Mouse (Mus musculus): ENCODE data around the gene Npc1l1. TPM values are rescaled to one million over a fixed set of nuclear protein-coding genes. Genes with fewer than 3 reads are reported as not detected.

The Npc1l1 gene
- not detected in 2 replicates for polyA plus RNA-seq (2012; ENCODE audit: insufficient read depth, insufficient read length, low replicate concordance, missing spikeins)

DNA sequence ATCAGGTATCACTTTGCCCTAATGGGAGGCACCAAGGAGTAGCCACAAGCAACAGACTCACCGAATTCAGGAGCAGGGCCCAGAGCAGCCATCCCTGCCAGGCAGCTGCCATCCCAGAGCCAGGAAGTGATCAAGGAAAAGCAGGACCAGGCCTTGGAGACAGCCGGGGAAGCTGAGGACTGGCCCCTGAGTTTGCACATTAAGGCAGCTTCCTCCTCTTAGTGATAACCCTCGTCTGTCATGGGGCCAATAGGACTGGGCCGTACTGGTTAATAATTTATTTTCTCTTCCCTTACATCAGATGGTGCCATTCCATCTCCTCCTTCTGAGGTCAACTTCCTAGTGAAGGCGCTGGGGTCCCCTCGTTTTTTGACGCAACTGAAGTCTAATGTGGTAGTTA, at the start of gene Npc1l1:
TSS of gene Npc1l1 (minus strand) at position 132 of the 400 bp plus-strand sequence.
- no peak within 1 kb of the TSS for H3K4me3 ChIP-seq (ENCODE audit: insufficient read depth, low read depth, low read length)
- no peak for TF ChIP-seq CTCF (IDR thresholded peaks at IDR 0.05; ENCODE audit: insufficient read depth, low read depth, low read length)
- no peak for TF ChIP-seq POLR2A (IDR thresholded peaks at IDR 0.05; ENCODE audit: insufficient read depth, low read depth, low read length)
- WGBS: 87% methylated on average over 7 of the region's 7 CpGs
- H3K27ac ChIP-seq (ENCODE audit: insufficient read depth, low read depth, low read length): no peak within 1 kb of the TSS
- no peaks in the 10 kb centered on the region for H3K4me1 ChIP-seq (ENCODE audit: control insufficient read depth, insufficient read depth, low read length)

DNA sequence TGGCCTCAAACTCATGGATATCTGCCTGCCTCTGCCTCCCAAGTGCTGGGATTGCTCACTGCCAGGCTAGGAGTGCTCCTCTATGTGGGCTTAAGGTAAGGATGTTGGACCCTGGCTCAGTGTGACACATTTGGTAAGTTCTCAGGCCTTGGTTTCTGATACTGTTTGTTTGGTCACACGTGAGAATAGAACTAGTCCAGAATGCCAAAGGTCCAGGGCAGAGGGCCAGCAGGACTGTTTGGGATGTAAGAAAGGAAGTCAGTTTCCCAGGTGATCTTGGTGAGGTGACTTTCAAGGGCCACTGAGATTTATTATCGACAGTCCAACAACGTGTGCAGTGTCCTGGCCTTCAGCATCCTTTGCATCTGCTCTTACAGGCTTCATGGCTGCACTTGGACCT, 46.5 kb upstream of the Npc1l1 start:
- TF ChIP-seq POLR2A (IDR thresholded peaks at IDR 0.05; ENCODE audit: insufficient read depth, low read depth, low read length) (no peak), CTCF (IDR thresholded peaks at IDR 0.05; ENCODE audit: insufficient read depth, low read depth, low read length) (no peak)
- H3K4me3 ChIP-seq (ENCODE audit: insufficient read depth, low read depth, low read length): no peak overlapping the region
- WGBS: 59% methylated on average over 3 of the region's 3 CpGs

GRCm38 (mm10) chr11:6275094-6275484, 45.1 kb upstream of the Npc1l1 start:
- H3K4me1 ChIP-seq (ENCODE audit: control insufficient read depth, insufficient read depth, low read length): peaks cover 5% of the 10 kb centered on the region; the same call in 1 of the 2 replicates
- H3K27ac ChIP-seq (ENCODE audit: insufficient read depth, low read depth, low read length): peak overlapping the region; percentile 68
- TF ChIP-seq CTCF (IDR thresholded peaks at IDR 0.05; ENCODE audit: insufficient read depth, low read depth, low read length): no peak
- H3K4me3 ChIP-seq (ENCODE audit: insufficient read depth, low read depth, low read length): peak overlapping the region; percentile 84
- 19% methylated on average over 7 of the region's 7 CpGs for WGBS

More for the DNA sequence above, 46.5 kb upstream of the Npc1l1 start:
- H3K27ac ChIP-seq (ENCODE audit: insufficient read depth, low read depth, low read length): no peak overlapping the region
- peaks cover 5% of the 10 kb centered on the region; the same call in 1 of the 2 replicates for H3K4me1 ChIP-seq (ENCODE audit: control insufficient read depth, insufficient read depth, low read length)

DNA sequence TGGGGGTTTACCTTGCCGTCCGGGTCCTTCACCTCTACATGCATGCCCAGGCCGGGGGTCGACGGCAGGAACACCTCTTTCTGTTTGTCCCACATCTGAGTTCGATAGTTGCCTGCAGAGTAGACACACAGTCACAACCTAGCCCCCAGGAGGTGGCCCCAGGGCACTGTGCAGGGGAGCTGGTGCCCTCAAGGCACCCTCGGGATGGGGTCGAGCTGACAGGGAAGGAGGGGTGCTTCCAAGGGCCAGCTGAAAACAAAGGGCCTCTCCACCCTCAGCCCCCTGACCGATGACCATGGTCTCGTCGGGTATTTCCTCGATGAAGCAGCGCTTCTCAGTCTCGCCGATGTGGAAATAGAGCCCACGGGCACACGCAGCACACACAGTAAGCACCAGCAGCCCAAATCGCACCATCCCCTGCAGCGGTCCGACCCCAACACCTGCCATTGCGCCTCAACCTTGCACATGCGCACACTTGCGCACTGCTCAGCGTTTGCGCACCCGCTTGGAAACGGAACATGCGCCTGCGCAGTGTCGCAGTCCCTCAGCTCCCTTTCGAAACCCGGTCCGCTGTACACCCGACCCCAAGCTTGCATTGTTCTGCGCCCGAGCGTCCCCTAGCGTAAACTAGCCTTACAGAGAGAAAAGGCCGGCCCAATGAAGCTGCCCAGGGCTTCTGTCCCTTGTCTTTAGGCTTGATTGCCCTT, 44.6 kb upstream of the Npc1l1 start, which contains the start of gene Tmed4:
TSS of gene Tmed4 (minus strand) at position 484 of the 707 bp plus-strand sequence.
- under 1% methylated on average over 39 of the region's 39 CpGs for WGBS
- Histone ChIP-seq H3K4me3 (ENCODE audit: insufficient read depth, low read depth, low read length) (peak within 1 kb of the TSS; percentile 84), H3K4me1 (ENCODE audit: control insufficient read depth, insufficient read depth, low read length) (peaks cover 5% of the 10 kb centered on the region; the same call in 1 of the 2 replicates), H3K27ac (ENCODE audit: insufficient read depth, low read depth, low read length) (peak within 1 kb of the TSS; percentile 72)
- peak; percentile 87 for TF ChIP-seq POLR2A (IDR thresholded peaks at IDR 0.05; ENCODE audit: insufficient read depth, low read depth, low read length)
- peak; percentile 47; the same call in 1 of the 2 replicates for TF ChIP-seq CTCF (IDR thresholded peaks at IDR 0.05; ENCODE audit: insufficient read depth, low read depth, low read length)

GRCm38 (mm10) chr11:6273607-6274006, 43.7 kb upstream of the Npc1l1 start:
- TF ChIP-seq POLR2A (IDR thresholded peaks at IDR 0.05; ENCODE audit: insufficient read depth, low read depth, low read length) (no peak), CTCF (IDR thresholded peaks at IDR 0.05; ENCODE audit: insufficient read depth, low read depth, low read length) (no peak)
- H3K4me1 ChIP-seq (ENCODE audit: control insufficient read depth, insufficient read depth, low read length): peaks cover 5% of the 10 kb centered on the region; the same call in 1 of the 2 replicates
- H3K4me3 ChIP-seq (ENCODE audit: insufficient read depth, low read depth, low read length): peak overlapping the region; percentile 84
- 16% methylated on average over 11 of the region's 11 CpGs for WGBS
- H3K27ac ChIP-seq (ENCODE audit: insufficient read depth, low read depth, low read length): no peak overlapping the region

DNA sequence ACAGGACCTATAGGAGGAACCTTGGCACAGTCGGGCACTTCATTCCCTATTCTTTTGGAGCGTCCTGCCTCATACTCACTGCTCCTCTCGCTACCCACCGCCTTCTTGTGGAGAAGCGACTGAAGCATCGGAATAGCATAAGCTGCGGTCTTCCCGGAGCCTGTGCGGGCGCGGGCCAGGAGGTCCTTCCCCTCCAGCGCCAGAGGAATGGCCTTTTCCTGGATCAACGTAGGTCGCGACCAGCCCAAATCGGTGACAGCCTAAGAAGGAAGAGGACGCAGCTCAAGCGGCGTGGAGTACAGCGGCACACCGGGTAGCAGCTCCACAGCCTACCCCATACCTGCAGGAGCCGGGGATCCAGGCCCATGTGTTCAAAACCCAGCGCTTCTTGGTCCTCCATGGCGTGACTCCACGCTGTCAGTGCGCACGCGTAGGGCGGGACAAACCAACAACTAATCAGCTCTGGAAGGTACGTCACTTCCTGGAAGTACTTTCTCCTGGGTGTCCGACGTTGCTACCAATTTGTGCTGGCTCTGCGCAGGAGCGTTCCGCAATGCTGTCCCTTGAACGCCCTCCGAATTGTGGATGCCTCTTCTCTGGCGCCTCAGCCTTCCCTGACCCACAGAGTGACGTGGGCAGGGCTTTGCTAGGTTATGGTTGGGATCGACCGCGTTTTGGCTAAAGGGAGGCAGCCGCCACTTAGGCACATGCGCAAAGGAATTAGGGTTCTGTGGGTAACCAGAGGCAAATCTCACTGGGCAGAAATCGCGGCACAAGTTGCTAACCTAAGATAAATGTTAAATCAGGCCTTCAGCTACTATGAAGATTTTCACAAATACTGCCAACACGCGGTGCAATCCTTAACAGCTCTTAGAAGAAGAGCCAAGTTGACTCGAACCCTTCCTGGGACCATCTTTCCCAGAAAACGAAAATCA, 37.6 kb upstream of the Npc1l1 start, which contains the start of gene Ddx56:
TSS of gene Ddx56 (minus strand) at position 453 of the 935 bp plus-strand sequence.
- peak; percentile 83 for TF ChIP-seq POLR2A (IDR thresholded peaks at IDR 0.05; ENCODE audit: insufficient read depth, low read depth, low read length)
- TF ChIP-seq CTCF (IDR thresholded peaks at IDR 0.05; ENCODE audit: insufficient read depth, low read depth, low read length): no peak
- Histone ChIP-seq H3K4me3 (ENCODE audit: insufficient read depth, low read depth, low read length) (peak within 1 kb of the TSS; percentile 82), H3K4me1 (ENCODE audit: control insufficient read depth, insufficient read depth, low read length) (peaks cover 7% of the 10 kb centered on the region), H3K27ac (ENCODE audit: insufficient read depth, low read depth, low read length) (peak within 1 kb of the TSS; percentile 99)
- WGBS: under 1% methylated on average over 50 of the region's 50 CpGs

GRCm38 (mm10) chr11:6266621-6267020, 36.7 kb upstream of the Npc1l1 start:
- H3K4me1 ChIP-seq (ENCODE audit: control insufficient read depth, insufficient read depth, low read length): peaks cover 7% of the 10 kb centered on the region
- 63% methylated on average over 9 of the region's 9 CpGs for WGBS
- peak overlapping the region; percentile 82 for H3K4me3 ChIP-seq (ENCODE audit: insufficient read depth, low read depth, low read length)
- no peak for TF ChIP-seq CTCF (IDR thresholded peaks at IDR 0.05; ENCODE audit: insufficient read depth, low read depth, low read length)
- TF ChIP-seq POLR2A (IDR thresholded peaks at IDR 0.05; ENCODE audit: insufficient read depth, low read depth, low read length): no peak
- no peak overlapping the region for H3K27ac ChIP-seq (ENCODE audit: insufficient read depth, low read depth, low read length)

GRCm38 (mm10) chr11:6261434-6262082, 31.6 kb upstream of the Npc1l1 start:
- Histone ChIP-seq H3K4me3 (ENCODE audit: insufficient read depth, low read depth, low read length) (no peak overlapping the region), H3K4me1 (ENCODE audit: control insufficient read depth, insufficient read depth, low read length) (peaks cover 4% of the 10 kb centered on the region), H3K27ac (ENCODE audit: insufficient read depth, low read depth, low read length) (no peak overlapping the region)
- TF ChIP-seq POLR2A (IDR thresholded peaks at IDR 0.05; ENCODE audit: insufficient read depth, low read depth, low read length) (no peak), CTCF (IDR thresholded peaks at IDR 0.05; ENCODE audit: insufficient read depth, low read depth, low read length) (peak; percentile 53; the same call in 1 of the 2 replicates)
- 72% methylated on average over 10 of the region's 10 CpGs for WGBS

All from olfactory bulb, adult 2 months (tissue).